Mouse (Mus musculus) neural tube, embryonic 12.5 days (tissue): ENCODE measurements around the gene Celf2. TPM values are rescaled to one million over a fixed set of nuclear protein-coding genes. Genes with fewer than 3 reads are reported as not detected.
A peak's percentile ranks its signal among the peaks of the same experiment; 100 is the strongest.

Experiments
- ATAC-seq: fragments of 200-750 bp; cut with Nextera tagmentation; 2 replicates; pipeline ENCODE4 v1.8.0; 2017; ENCODE audit warnings: low read depth, mild to moderate bottlenecking, moderate TSS enrichment, moderate library complexity; ENCODE audit not compliant: low FRiP score
- H3K27ac ChIP-seq: fragments of 300-500 bp; sonication (generic); 2 replicates; pipeline ENCODE4 v1.5.1; 2016
- H3K27me3 ChIP-seq: fragments of 300-500 bp; sonication (generic); replicated peaks from 2 replicates; pipeline ENCODE4 v1.6.1; 2016; ENCODE audit warnings: mild to moderate bottlenecking
- H3K36me3 ChIP-seq: fragments of 300-500 bp; sonication (generic); 2 replicates; pipeline ENCODE4 v1.6.1; 2016; ENCODE audit warnings: mild to moderate bottlenecking
- H3K4me1 ChIP-seq: fragments of 300-500 bp; sonication (generic); 2 replicates; pipeline ENCODE4 v1.6.1; 2016
- H3K4me2 ChIP-seq: fragments of 300-500 bp; sonication (generic); replicated peaks from 2 replicates; pipeline ENCODE4 v1.6.1; 2016; ENCODE audit warnings: mild to moderate bottlenecking
- H3K4me3 ChIP-seq: fragments of 300-500 bp; sonication (generic); 2 replicates; pipeline ENCODE4 v1.5.1; 2016
- H3K9ac ChIP-seq: fragments of 300-500 bp; sonication (generic); 2 replicates; pipeline ENCODE4 v1.6.1; 2016; ENCODE audit warnings: mild to moderate bottlenecking
- H3K9me3 ChIP-seq: fragments of 300-500 bp; sonication (generic); 2 replicates; pipeline ENCODE4 v1.6.1; 2016; ENCODE audit warnings: mild to moderate bottlenecking
- WGBS: fragments of 180-500 bp; shearing (Covaris S2); methylation state at CpG from one replicate; pipeline ENCODE4 v1.1.7; 2016; 5-methylcytosine and 5-hydroxymethylcytosine counted together
- polyA plus RNA-seq: library from polyadenylated mRNA; unstranded; fragments of >200 nt; fragmentation: Nextera tagmentation; extraction: Ambion mirVana; gene quantifications from 2 replicates; pipeline ENCODE4 v1.2.1, GENCODE M21; 2016

The Celf2 gene
- polyA plus RNA-seq, 1 experiment from 2014 or later, result 98.4 TPM

GRCm38 (mm10) chr2:7367738-7368137 lies 141.6 kb downstream of the Celf2 start:
- WGBS, result 90% methylated on average over 4 of the region's 4 CpGs
- H3K36me3 ChIP-seq, result no peaks in the 10 kb centered on the region
- H3K9ac ChIP-seq, result no peak overlapping the region
- H3K4me1 ChIP-seq, result no peaks in the 10 kb centered on the region
- H3K27ac ChIP-seq, result no peak overlapping the region
- H3K27me3 ChIP-seq, result no peaks in the 10 kb centered on the region
- no peaks in the 10 kb centered on the region for H3K9me3 ChIP-seq
- H3K4me2 ChIP-seq, result no peak overlapping the region
- no peak overlapping the region for H3K4me3 ChIP-seq
- no peak for ATAC-seq

DNA sequence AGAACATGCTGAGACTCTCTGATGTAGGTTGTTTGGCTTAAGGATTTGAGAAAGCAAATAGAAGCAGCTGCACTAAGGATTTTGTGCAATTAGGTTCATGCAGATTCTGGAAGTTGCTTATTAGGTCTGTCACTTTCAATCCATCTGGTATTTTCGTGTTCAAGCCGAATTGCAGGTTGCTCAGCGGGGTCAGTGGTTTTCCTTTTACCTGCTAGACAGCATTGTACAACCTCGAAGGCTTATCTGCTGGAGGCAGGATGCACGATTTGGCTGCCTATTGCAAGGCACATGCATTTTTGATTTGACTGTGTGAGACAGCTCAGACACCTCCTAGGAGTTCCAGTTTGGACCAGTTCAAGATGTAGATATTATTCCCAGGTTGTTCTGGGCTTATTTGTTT lies 149.8 kb downstream of the Celf2 start:
- H3K9me3 ChIP-seq, result no peaks in the 10 kb centered on the region
- no peak overlapping the region for H3K4me2 ChIP-seq
- H3K27me3 ChIP-seq, result no peaks in the 10 kb centered on the region
- H3K4me1 ChIP-seq, result no peaks in the 10 kb centered on the region
- H3K4me3 ChIP-seq, result no peak overlapping the region
- no peaks in the 10 kb centered on the region for H3K36me3 ChIP-seq
- H3K9ac ChIP-seq, result no peak overlapping the region
- no peak overlapping the region for H3K27ac ChIP-seq
- ATAC-seq, result no peak
- WGBS, result 86% methylated on average over 5 of the region's 5 CpGs

GRCm38 (mm10) chr2:7358816-7359215 lies 150.5 kb downstream of the Celf2 start:
- no peaks in the 10 kb centered on the region for H3K9me3 ChIP-seq
- no peak overlapping the region for H3K4me2 ChIP-seq
- H3K27me3 ChIP-seq, result no peaks in the 10 kb centered on the region
- 81% methylated on average over 3 of the region's 3 CpGs for WGBS
- H3K9ac ChIP-seq, result no peak overlapping the region
- H3K4me3 ChIP-seq, result no peak overlapping the region
- no peak overlapping the region for H3K27ac ChIP-seq
- no peak for ATAC-seq
- no peaks in the 10 kb centered on the region for H3K36me3 ChIP-seq
- no peaks in the 10 kb centered on the region for H3K4me1 ChIP-seq

GRCm38 (mm10) chr2:7351234-7351633 lies 158.1 kb downstream of the Celf2 start:
- Histone ChIP-seq H3K4me3 (no peak overlapping the region), H3K4me2 (no peak overlapping the region), H3K9ac (no peak overlapping the region), H3K4me1 (no peaks in the 10 kb centered on the region), H3K9me3 (no peaks in the 10 kb centered on the region), H3K27me3 (no peaks in the 10 kb centered on the region), H3K36me3 (no peaks in the 10 kb centered on the region), H3K27ac (no peak overlapping the region)
- WGBS, result 87% methylated on average over 5 of the region's 5 CpGs
- ATAC-seq, result no peak

GRCm38 (mm10) chr2:7346703-7347461 lies 162.5 kb downstream of the Celf2 start:
- Histone ChIP-seq H3K4me3 (no peak overlapping the region), H3K36me3 (no peaks in the 10 kb centered on the region), H3K27me3 (no peaks in the 10 kb centered on the region), H3K4me2 (no peak overlapping the region), H3K4me1 (no peaks in the 10 kb centered on the region), H3K9ac (no peak overlapping the region), H3K27ac (no peak overlapping the region), H3K9me3 (no peaks in the 10 kb centered on the region)
- 80% methylated on average over 4 of the region's 4 CpGs for WGBS
- ATAC-seq, result no peak

DNA sequence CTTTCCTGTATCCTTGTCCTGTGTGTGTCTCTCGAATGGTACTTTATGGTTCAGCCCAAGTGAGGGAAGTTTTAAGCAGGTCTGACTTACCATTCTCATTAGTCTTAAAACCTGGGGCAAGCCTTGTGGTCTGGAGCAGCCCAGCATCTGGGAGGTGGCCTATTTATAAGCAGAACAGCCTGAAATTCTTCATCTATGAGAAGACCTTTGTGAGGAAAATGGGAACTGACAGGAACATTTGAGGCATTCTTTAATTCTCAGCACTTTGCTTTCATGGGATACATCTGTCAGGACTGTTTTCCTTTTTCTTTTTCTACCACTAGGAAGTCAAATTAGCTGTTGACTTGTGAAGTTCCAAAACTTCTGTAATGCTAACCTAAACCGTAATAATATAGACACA lies 164.4 kb downstream of the Celf2 start:
- Histone ChIP-seq H3K4me2 (no peak overlapping the region), H3K9me3 (no peaks in the 10 kb centered on the region), H3K27me3 (no peaks in the 10 kb centered on the region), H3K4me3 (no peak overlapping the region), H3K9ac (no peak overlapping the region), H3K36me3 (no peaks in the 10 kb centered on the region), H3K4me1 (no peaks in the 10 kb centered on the region), H3K27ac (no peak overlapping the region)
- no peak for ATAC-seq
- WGBS, result 87% methylated on average over 2 of the region's 2 CpGs

GRCm38 (mm10) chr2:7342911-7343478 lies 166.4 kb downstream of the Celf2 start:
- no peaks in the 10 kb centered on the region for H3K36me3 ChIP-seq
- ATAC-seq, result no peak
- H3K4me2 ChIP-seq, result no peak overlapping the region
- no peaks in the 10 kb centered on the region for H3K4me1 ChIP-seq
- no peak overlapping the region for H3K9ac ChIP-seq
- no peaks in the 10 kb centered on the region for H3K9me3 ChIP-seq
- H3K27ac ChIP-seq, result no peak overlapping the region
- 67% methylated on average over 8 of the region's 8 CpGs for WGBS
- H3K4me3 ChIP-seq, result no peak overlapping the region
- H3K27me3 ChIP-seq, result no peaks in the 10 kb centered on the region

- H3K4me3 ChIP-seq, result no peak overlapping the region
- H3K4me2 ChIP-seq, result no peak overlapping the region
- no peaks in the 10 kb centered on the region for H3K27me3 ChIP-seq
- no peak for ATAC-seq
- no peaks in the 10 kb centered on the region for H3K36me3 ChIP-seq
- H3K9me3 ChIP-seq, result no peaks in the 10 kb centered on the region
- no peaks in the 10 kb centered on the region for H3K4me1 ChIP-seq
- 81% methylated on average over 2 of the region's 2 CpGs for WGBS
- no peak overlapping the region for H3K9ac ChIP-seq
- no peak overlapping the region for H3K27ac ChIP-seq
These were observed 174.5 kb downstream of the Celf2 start for GRCm38 (mm10) chr2:7334846-7335245.

DNA sequence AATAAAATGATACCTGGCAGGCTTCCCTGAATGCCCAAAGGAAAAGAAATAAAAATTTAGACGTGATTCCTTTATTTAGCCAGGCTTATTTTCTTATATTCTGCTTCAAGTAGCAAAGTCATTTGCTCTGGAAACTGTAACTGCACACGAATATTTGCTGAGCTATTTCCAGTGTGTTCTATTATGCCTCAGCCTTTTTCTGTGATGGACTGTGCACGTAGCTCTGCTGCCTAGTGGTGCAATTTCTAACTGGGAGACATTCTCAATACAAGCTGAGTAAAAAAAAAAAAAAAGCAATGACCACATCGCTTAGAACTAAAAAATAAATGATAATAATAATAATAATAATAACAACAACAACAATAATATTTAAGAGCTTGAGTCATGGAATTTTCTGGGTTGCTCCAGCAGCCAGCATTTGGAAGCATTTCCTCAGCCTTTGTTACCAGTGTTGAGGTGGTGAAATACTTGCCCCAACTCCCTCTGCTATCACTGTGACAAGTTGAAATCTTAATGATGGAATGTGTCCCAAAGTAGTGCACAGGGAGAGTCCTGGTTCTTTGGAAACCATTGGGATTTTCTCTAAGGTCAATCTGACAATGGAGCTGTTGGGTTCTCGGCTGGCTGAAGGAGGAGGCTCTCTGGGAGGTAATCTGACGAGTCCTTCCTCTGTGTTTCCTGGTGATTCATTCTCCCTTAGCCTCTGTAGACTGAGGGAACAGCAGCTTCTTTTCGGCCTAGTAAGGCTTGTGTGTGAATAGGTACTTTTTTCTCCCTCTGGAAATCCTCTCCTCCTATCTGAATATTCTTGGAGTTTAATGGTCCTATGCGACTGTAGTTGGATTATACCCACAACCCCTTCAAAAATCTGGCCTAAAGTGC lies 181.1 kb downstream of the Celf2 start:
- H3K9me3 ChIP-seq, result no peaks in the 10 kb centered on the region
- no peak overlapping the region for H3K4me2 ChIP-seq
- no peaks in the 10 kb centered on the region for H3K27me3 ChIP-seq
- no peak overlapping the region for H3K9ac ChIP-seq
- H3K27ac ChIP-seq, result no peak overlapping the region
- H3K36me3 ChIP-seq, result no peaks in the 10 kb centered on the region
- 78% methylated on average over 8 of the region's 8 CpGs for WGBS
- no peak overlapping the region for H3K4me3 ChIP-seq
- no peak for ATAC-seq
- H3K4me1 ChIP-seq, result no peaks in the 10 kb centered on the region

DNA sequence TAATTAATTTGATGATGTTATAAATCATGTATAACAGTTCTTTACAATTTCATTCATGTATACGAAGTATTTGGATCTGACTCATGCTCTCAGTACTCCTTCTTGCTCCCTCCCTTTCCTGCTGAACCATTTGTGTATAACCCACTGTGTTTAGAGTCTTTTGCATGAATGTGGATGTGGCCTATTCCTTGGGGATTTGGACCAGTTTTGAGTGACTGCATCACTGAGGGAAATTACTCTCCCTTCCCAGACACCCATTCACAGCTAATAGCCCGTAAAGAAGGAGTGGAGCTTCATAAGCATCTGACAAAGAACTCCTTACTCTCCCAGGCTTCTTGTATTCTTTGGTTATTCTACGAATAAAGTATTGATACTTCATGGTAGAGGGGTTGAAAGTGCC lies 189.6 kb downstream of the Celf2 start:
- WGBS, result 38% methylated on average over 3 of the region's 3 CpGs

GRCm38 (mm10) chr2:7311776-7312175 lies 197.6 kb downstream of the Celf2 start:
- Histone ChIP-seq H3K4me1 (peaks cover 12% of the 10 kb centered on the region), H3K27ac (no peak overlapping the region), H3K36me3 (no peaks in the 10 kb centered on the region), H3K9me3 (no peaks in the 10 kb centered on the region), H3K9ac (no peak overlapping the region), H3K4me3 (no peak overlapping the region), H3K4me2 (no peak overlapping the region), H3K27me3 (no peaks in the 10 kb centered on the region)
- WGBS, result 51% methylated on average over 3 of the region's 3 CpGs
- ATAC-seq, result no peak

More for the DNA sequence above, 189.6 kb downstream of the Celf2 start:
- Histone ChIP-seq H3K27ac (no peak overlapping the region), H3K27me3 (no peaks in the 10 kb centered on the region), H3K9ac (no peak overlapping the region), H3K9me3 (no peaks in the 10 kb centered on the region), H3K4me3 (no peak overlapping the region), H3K4me2 (no peak overlapping the region), H3K36me3 (no peaks in the 10 kb centered on the region), H3K4me1 (0 out of 2 replicates have a peak, but pooled peaks cover 3% of the 10 kb centered on the region)
- peak; percentile 63; the same call in 1 of the 2 replicates for ATAC-seq

GRCm38 (mm10) chr2:7310840-7311182 lies 198.6 kb downstream of the Celf2 start:
- H3K9ac ChIP-seq, result no peak overlapping the region
- no peaks in the 10 kb centered on the region for H3K36me3 ChIP-seq
- H3K27ac ChIP-seq, result no peak overlapping the region
- H3K4me3 ChIP-seq, result no peak overlapping the region
- H3K4me2 ChIP-seq, result no peak overlapping the region
- no peaks in the 10 kb centered on the region for H3K9me3 ChIP-seq
- ATAC-seq, result no peak
- WGBS, result 87% methylated on average over 2 of the region's 2 CpGs
- peaks cover 12% of the 10 kb centered on the region for H3K4me1 ChIP-seq
- no peaks in the 10 kb centered on the region for H3K27me3 ChIP-seq
